Mouse (Mus musculus) megakaryocyte, embryonic 14.5 days (primary cell): ENCODE results near the gene Fli1.

Experiments used
- FLI1 ChIP-seq: IDR thresholded peaks from 2 replicates; pipeline ENCODE4 v1.6.1; 2012; ENCODE audit warnings: low read length, inconsistent platforms, mixed read lengths
- GATA1 ChIP-seq: IDR thresholded peaks from 3 replicates; pipeline ENCODE4 v1.6.1; 2012; ENCODE audit warnings: mixed read lengths, low read length, inconsistent platforms, borderline replicate concordance

- TF ChIP-seq GATA1 = no peak
- TF ChIP-seq FLI1 = 0 out of 2 replicates have a peak, but pooled peaks have one; percentile 6
Measured at GRCm38 (mm10) chr9:32400662-32401161, 141.9 kb downstream of the Fli1 start.
